Mouse (Mus musculus) fibroblast of lung, adult 2 months (primary cell): ENCODE results near the gene Anxa2.

Experiments
- DNase-seq: peaks from one replicate; pipeline ENCODE4 v3.0.0-alpha.2; 2011; ENCODE audit warnings: low read depth

Gene Anxa2

DNA sequence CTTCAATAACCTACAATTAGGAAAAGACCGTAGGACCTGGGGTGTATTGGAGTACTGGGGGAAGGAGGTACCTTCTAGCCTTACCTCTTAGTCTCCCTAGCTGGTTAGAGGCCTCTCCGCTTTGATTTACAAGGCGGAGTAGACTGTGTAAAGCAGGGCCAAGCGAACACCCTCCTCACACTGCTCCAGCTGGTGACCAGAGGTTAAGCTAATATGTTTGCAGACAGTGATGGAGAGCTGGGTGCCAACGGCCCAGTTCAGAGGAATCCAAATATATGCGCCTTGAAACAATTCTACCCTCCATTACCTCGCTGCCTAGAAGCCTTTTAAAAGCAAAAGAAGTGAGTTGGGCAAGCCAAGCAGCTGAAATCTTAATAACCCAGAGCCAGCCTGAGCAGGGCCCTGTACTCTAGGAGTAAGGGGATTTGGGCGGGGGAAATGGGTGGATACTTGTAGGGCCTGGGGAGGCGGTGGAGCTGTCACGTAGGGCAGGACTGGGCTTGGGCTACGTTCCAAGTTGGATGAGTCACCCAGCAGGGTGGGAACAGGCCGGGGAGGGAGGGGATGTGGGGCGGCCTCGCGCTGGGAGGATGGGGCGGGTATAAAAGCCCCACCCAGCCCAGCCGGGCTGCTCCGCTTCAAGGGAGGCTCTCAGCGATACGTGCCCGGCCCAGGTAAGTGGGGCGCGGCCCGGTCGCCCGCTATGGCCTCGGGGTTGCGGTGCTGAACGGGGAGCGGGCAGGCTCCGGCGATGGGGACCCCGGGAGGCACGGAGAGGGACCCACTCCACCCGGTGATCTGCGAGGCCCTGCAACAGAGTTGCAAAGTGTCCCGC lies at the start of gene Anxa2:
Gene Anxa2 (plus strand): TSS at position 555 of the 835 bp plus-strand sequence.
- DNase-seq = peak; percentile 85

- no peak for DNase-seq
Observed at GRCm38 (mm10) chr9:69404671-69405070, 48.7 kb upstream of the Anxa2 start.

GRCm38 (mm10) chr9:69419476-69419875 lies 33.9 kb upstream of the Anxa2 start:
- DNase-seq = no peak

- DNase-seq = no peak
Observed at GRCm38 (mm10) chr9:69430531-69430930, 22.9 kb upstream of the Anxa2 start.

GRCm38 (mm10) chr9:69431863-69432555 lies 21.4 kb upstream of the Anxa2 start:
- DNase-seq = peak; percentile 87

DNA sequence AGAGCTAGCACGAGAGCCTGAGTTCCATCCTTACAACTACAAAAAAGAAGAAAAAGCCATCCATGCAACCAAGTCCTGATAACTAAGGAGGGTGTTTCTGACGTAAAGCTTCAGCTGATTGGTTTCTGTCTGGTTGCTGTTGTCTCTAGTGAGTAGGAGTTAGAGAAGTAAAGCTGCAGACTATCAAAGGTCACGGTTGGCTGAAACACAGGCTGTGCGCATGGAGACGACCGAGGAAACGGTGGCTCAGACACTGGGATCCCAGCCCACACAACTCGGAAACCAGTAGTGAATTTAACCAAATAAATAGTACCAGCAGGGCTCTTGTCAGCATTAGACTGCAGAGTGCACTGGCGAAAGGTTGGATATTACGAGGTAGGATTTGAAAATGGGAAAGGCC lies 18.2 kb upstream of the Anxa2 start:
- DNase-seq = no peak

DNA sequence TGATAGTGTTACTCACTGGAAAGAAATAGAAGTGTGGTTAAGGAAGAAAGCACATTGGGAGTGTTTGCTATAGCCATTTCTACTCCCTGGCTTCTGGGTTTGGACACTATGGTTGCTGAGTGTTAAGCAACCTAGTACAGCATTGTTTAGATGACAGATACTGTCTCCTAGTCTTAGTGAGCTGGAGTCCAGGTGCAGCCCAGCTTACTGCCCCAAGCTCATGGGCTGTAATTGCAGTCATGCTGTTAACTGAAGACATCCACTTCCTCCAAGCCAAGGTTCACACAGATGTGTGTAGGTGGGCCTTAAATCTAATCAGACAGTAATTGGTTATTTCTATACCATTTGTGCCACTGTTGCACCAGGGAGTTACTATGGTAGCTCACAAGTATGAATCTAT lies 17.8 kb upstream of the Anxa2 start:
- no peak for DNase-seq

- DNase-seq = no peak
Observed at GRCm38 (mm10) chr9:69439805-69440357, 13.5 kb upstream of the Anxa2 start.

- no peak for DNase-seq
Observed at GRCm38 (mm10) chr9:69442471-69443038, 10.9 kb upstream of the Anxa2 start.

DNA sequence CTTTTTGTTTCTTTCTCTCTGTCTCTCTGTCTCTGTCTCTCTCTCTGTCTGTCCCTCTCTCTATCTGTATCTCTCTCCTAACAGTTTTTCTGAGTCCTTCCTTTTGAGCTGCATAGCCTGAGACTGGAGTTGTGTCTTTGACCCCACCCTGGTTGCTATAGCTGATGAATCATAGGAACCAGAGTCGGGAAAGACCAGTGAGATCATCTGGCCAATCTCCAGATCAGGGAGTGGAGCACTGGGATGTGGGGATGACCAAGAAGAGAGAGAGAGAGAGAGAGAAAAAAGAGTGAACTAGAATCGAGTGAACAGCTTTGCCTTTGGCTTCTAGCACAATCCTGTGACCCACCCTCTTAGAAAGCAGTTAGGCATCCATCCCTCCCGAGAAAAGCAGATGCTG lies 10.2 kb upstream of the Anxa2 start:
- no peak for DNase-seq

DNA sequence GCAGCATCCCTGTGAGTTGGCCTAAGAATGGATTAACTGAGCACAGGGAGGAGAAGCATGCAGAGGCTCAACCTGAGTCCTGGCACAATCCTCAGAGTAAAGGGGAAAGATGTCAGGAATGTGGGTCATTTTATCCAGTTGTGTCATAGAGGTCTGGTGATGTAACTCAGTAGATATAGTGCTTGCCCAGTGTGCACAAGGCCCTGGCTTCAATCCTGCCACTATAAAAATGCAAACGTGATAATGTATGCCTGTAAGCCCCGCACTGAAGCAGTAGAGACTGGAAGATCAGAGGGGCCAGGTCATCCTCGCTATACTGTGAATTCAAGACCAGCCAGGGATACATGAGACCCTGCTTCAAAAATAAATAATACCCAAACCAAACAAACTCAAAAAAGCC lies 4.6 kb upstream of the Anxa2 start:
- DNase-seq = no peak

DNA sequence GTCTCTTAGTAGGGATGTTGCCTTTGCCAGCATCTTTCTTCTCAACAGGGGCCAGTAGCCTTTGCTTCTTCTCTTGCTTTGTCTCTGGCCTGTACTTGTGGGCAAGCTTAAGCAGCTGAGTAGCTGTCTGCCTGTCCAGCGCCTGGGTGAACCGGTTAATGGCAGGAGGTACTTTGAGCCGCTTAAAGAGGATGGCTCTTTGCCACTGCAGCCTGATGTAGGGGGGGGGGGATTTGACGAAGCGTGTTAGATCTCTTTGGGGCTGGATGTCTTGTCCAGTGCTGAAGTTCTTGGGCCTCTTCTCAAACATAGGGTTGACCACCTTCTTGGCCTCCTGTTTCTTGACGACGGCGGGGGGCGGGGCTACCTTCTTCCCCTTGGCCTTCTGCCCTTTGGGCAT lies 2.8 kb upstream of the Anxa2 start:
- DNase-seq = no peak

DNA sequence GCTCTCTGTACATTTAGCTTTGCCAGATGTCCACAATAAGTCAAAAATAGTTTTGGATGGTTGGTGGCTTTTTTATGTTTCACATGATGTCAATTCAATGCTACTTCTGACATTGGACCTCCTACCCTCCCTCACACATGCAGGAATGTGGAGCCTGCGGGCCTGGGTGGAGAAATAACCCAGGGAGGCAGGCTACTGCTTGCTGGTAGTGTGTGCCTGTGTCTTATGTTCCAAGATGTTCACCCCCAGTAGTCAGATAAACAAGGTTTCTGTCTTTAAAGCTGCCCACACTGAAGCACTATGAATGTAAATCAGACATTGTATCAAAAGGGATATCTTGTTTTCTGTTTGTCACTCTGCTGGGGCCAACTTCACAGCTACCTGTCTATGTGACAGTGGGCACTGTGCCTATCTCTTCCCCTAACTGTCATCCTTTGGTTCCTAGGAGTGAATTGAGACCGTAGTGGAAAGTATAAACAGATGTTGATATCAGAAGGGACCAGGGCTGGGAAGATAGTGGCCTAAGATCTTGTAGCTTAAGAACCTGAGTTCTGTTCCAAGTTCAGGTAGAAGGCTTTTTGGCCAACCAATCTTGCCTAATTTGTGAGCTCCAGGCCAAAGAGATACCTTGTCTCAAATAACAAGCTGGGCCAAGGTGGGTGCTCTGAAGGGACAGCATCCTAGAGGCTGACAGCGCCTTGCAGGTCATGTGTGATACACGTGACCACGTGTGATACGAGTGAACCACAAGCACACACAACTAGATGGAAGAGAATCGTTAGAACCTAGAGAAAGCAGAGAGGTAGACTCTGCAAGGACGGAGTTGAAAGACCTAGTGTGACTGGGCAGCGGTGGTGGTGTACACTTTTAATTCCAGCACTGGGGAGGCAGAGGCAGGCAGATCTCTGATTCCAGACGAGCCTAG lies 1.3 kb upstream of the Anxa2 start:
- DNase-seq = no peak

GRCm38 (mm10) chr9:69453901-69454666 lies 664 bp downstream of the Anxa2 start:
- DNase-seq = no peak

- no peak for DNase-seq
Observed at GRCm38 (mm10) chr9:69454691-69455090, 1.3 kb downstream of the Anxa2 start.

GRCm38 (mm10) chr9:69455391-69455790 lies 2.0 kb downstream of the Anxa2 start:
- no peak for DNase-seq

DNA sequence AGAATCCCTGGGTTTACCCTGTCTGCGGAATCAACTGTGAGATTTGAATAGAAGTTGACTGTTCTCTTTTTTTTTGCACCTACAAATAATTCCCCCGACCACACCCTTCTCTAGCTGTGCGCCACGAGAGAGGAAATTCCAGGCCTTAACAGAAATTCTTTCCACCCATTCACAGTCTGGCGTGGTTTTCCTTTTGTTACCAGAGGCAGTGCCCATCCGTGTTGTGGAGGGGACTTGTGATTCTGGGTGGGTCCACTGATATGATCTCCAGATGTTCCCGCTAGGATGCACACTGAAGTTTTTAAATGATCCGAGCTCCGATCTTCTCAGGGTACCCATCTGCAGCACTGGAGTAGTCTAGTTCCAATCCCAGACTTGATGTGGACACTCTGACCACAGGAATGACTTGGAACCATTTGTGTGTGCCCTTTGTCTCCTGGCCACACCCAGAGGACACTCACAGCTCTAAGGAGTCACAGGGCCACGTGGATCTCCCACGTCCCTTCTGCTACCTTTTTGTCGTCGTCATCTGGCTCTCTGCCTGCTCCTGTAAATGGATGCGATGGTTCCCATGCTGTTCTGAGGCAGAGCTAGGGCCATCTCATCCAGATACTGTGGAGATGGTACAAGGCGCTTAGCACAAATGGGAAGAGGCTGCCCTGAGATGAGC lies 3.1 kb downstream of the Anxa2 start:
- no peak for DNase-seq

- no peak for DNase-seq
Observed at GRCm38 (mm10) chr9:69457143-69457542, 3.7 kb downstream of the Anxa2 start.

GRCm38 (mm10) chr9:69457747-69458625 lies 4.6 kb downstream of the Anxa2 start:
- DNase-seq = peak; percentile 98
